Mouse (Mus musculus): Measurements from ENCODE around the gene Nprl2.
"Not testable (repeated sequence)": the region's sequence is repeated elsewhere in the genome, so short reads cannot be mapped to it uniquely, and the experiment has no call there.

Gene Nprl2

DNA sequence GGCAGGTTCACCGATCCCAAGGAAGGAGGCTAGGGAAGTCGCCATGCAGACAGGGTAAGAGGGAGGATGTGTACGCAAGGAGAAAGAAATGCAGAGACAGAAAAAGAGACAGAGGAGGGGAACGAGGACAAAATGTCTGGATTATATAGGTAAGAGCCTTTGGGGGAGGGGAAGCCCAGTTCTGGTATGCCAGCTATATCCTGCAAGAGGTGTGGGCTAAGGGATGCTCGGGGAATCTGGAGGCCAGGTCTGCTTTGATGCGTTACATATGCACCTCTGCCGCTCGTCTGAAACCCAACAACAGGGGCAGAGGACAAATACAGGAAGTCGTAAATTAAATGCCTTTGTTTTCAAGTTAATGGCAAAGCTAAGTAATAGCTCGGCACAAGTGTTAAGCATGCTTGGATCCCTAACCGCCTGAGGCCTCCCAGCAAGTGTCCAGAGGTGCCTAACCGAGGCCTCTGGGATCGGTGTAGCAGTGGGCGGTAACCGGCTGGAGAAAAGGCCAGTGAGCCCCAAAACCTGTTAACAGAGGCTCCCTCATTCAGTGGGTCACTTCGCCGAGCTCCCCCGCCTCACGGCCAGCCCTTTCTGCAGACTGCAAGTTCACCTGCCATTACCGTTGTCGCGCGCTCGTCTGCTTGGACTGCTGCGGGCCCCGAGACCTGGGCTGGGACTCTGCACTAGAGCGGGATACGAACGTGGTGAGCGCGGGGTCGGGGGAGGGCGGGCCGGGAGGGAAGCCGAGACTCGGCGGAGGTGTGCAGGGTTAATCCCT is 11.7 kb downstream of the Nprl2 start:
- DNase-seq, result peak; percentile 46

DNA sequence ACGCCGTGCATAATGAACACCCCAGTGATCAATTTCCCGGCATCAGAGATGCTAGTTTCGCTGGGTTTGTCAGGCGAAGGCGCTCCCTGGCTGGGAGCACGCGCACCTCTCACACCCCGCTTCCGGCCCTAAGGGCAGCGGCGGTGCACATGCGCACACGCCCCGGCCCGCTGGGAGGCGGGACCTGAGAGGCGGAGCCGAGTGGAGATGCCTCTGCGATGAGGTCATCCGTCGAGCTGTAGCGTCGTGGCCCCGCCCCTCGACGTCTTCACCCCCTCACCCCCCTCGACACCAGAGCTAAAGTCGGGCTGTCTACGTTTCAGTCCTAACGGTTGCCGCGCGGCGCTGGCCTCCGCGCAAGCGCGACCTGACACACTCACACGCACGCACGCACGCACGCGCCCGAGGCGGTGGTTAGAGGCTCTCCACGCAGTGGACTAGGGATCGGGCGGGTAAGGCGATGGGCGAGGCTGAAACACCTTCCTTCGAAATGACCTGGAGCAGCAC is 12.3 kb downstream of the Nprl2 start:
- peak; percentile 96 for DNase-seq

DNA sequence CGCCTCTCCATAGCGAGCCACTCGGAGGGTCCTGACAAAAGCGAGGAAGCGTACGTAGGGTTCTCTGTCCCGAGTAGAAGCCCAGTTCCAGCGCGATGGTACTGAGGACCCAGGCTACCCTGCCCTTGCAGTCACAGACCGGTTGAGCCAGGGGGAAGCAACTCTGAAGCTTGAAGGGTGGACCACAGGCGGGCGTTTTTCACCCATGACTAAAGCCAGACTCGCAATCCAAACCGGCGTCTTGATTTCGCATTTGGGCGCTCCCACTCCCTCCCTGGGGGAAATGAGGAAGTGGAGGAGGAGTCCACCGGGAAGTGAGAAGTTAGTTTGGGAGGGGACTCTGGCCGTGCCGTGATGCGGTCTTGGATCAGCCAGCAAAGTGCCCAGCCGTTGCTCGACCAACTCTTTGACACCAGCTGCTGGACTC is 13.0 kb downstream of the Nprl2 start:
- DNase-seq, result peak; percentile 86

DNA sequence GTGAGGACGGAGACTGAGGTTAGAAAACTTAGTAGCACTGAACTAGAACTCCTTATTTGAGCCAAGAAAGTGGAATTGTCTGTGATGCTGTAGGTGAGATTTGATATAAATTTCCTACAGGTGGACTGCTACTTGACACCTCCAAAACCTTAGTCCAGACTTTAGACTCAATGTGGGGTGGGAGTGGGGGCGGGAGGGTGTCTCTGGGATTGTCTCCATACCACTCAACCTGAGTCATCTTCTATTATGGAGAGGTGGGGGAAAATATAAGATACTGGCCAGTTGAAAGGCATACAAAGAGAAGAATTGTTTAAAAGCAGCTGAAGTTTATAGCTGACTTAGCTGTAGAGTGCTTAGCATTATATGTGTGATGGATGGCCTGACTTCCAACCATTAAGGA is 13.7 kb downstream of the Nprl2 start:
- DNase-seq, result no peak

DNA sequence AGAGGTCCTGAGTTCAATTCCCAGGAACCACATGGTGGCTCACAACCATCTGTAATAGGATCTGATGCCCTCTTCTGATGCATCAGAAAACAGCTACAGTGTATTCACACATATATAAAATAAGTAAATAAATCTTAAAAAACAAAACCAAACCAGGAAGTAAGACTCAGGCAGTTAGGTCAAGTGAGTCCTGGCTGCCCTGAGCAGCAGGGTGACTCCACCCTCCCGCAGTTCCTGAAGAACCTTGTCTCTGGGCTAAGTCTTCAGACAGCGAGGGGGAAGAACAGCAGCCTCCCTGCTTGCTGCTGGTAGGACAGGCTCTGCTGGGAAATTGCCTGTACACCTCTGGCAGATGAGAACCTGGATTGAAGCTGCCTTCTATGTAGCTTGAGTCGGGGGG is 14.3 kb downstream of the Nprl2 start:
- no peak for DNase-seq

DNA sequence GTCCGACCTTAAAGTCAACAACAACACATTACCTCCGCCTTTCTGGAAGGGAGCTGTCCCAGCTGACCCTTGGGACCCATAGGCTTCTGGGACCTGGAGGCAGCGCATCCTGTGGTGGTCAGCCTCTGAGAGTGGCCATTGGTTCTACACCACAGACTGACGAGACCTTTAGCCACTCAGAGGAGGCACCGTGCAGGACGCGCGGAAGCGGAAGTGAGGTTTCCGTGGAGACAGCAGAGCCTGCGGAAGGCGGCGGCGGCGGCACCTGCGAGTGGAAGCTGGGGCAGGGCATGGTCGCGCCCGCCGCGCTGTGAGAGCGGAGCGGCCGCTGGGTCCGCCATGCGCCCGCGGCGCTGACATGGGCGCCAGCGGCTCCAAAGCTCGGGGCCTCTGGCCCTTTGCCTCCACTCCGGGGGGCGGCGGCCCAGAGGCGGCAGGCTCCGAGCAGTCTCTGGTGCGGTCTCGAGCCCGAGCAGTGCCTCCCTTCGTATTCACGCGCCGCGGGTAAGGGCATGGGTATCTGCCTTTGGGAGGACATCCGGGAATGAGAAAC is 21.1 kb downstream of the Nprl2 start, which contains the start of gene Tusc2:
Gene Tusc2 (plus strand): TSS at position 227 of the 553 bp plus-strand sequence.
- DNase-seq, result peak; percentile 96

DNA sequence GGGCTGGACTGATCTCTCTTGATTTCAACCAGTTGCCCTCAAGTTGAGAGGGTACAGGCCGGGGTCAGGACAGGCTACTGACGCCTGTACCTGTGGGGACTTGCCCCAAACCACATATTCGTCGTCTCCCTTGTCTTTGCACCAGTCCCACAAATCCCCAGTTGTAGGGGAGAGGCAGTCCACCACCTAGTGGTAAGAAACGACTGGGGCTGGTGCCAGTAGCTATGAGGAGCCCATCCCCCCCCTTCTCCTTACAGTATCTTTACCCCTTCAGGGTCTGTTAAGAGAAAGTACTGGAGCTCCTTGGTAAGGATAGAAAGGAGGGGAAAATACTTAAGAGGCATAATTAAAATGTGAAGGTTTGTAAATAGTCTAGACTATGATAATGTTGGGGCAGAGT is 23.5 kb downstream of the Nprl2 start:
- DNase-seq, result peak; percentile 65

DNA sequence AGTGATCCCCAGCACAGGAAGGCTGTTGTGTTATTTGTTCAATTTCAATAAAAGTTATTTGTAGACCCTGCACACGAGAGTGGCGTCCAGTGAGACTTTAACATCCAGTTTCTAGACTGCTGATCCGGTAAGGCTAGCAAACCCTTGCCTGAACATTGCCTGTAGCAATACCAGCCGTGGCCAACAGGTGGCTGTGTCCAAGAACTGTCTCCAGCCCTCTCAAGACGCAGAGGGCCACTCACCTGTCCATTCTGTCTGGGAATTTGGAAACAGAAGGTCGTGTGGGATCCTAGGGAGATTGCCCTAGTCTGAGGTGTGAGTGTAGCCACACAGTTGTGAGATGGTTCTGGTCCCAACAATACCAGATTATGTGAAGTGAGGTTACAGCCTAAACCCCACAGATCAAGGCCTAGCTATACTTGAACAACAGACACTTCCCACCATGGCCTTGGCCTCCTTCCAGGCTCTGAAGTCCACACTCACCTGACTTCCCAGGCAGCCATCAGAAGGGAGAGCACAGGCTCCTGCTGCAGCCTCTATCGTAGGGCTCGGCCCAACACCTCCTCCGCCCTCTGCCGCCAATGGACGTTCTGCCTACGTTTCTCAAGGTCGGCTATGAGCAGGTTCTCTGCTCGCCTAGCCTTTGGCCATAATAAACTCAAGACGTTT is 24.1 kb downstream of the Nprl2 start:
- peak; percentile 94 for DNase-seq

DNA sequence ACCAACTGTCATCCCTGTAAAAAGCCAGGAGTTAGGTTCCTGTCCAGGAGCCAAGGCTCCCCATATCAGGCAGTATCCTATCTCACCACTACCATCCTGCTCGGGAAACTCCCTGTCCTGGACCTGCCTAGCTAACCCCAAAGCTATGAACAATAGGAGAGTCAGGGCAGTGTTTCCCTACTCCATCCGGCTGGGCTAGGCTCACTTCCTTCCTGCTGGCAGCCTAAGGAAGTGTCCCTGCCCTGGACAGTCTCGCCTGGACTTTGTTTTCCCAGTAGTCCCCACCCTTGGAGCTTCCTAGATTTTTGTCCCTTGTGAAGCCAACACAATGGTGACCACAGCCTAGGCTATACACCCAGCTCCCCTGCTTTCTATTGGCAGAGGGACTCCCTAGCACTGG is 24.8 kb downstream of the Nprl2 start:
- peak; percentile 82 for DNase-seq

DNA sequence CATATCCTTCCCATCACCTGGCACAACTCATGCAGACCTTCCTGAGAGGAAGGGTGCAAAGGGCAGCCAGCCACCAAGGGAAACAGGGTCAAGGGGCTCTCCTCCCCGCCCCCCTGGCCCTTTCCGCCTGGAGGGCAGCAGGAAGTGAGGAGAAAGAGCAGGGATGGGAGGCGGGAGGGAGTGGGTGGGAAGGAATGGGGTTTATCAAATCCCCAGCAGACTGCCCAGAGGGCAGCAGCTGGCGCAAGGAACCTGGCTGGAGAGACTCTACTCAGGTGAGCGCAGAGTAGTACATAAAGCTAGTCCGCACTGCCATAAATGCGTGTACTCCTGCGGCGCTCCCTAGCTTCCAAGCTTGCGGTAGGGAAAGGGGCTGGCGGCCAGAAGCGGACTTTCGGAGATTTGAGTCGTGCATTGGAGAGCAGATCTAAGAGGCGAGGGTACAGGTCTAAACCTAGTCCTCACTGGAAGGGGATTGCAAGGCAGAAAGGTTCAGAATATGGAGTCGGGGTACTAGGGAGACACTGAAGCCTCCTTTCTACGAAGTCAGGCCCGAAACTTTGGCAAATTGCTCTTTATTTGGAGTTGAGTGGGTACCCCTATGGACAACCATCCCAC is 25.8 kb downstream of the Nprl2 start, which contains the start of gene Hyal2:
Gene Hyal2 (plus strand): TSS at position 244 of the 618 bp plus-strand sequence.
- peak; percentile 76 for DNase-seq

DNA sequence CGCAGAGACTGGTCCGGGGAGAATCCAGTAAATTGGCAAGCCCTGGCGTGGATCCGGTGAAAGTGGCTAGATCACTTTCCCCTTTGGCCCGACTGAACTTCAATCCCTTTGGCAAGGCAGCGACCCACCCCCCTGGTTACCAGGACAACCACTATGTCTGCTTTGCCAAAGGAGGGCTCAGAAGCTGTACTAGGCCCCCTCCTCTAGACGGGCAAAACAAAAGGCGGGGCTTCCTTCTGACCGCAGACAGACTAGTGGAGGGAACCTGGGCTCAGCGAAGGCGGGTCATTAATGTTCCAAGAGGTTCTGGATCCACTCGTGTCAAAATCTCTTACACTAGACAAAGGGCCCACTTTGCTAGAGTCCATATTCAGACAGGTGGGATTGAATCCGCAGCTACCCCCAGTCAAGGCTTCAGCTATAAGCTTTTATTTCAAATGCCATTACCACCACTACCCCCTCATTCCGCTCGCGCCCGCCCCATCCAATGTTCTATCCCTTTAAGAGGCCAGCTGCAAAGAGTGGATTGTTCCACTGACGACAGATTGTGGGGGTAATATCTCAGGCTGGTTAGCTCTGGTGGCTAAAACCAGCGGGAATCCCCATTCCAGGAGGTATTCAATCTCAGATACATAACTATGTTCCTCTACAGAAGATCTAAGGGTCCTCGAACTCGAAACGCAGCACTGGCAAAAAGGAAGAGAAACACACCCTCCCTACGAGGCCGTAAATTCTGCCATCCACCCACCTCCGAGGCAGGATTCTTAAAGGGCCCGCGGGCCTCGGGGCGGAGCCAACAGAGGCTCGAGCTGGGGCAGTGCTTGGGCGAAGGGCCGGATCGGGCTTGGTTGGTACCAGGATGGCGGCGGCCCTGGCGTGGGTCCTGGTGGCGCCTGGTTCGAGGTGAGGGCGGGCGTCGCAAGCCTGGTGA is 26.6 kb downstream of the Nprl2 start:
- DNase-seq, result peak; percentile 92

DNA sequence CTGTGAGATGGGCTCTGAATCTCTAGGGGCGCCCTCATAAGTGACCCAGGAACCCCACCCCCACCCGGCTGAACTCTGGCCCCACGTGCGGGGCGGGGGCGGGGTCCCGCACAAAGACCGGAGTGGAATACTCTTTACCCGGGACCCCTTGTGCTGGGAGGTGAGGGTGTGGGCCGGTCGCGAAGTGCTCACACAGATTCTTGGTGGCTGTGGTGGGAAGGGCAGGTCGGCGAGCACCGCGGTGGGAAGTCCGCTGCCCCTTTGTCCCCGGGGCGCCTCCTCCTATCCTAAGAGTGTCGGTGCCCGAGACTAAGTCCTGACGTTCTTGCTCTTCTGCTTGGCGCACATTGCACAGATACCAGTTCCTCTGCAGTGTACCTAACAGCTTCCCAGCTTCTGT is 27.2 kb downstream of the Nprl2 start:
- DNase-seq, result no peak

DNA sequence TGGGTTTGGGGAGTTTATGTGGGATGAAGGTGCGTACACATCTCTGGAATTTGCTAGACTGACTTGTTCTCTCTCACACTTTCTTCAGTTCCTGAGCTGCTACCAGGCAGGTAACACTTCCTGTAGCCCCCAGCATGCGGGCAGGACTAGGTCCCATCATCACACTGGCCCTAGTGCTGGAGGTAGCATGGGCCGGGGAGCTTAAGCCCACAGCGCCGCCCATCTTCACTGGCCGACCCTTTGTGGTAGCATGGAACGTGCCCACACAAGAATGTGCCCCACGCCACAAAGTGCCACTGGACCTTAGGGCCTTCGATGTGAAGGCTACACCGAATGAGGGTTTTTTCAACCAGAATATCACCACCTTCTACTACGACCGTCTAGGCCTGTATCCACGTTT is 28.0 kb downstream of the Nprl2 start:
- DNase-seq, result no peak

DNA sequence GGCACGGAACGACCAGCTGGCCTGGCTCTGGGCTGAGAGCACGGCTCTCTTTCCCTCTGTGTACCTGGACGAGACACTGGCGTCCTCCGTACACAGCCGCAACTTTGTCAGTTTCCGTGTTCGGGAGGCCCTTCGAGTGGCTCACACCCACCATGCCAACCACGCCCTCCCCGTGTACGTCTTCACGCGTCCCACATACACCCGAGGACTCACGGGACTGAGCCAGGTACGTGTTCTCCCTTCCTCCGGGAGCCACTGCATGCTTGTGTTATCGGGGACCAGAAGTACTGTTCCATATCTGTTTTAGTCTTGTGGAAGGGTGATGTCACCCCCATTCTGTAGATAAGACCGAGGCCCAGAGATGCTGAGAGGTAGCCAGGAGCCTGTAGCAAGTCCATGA is 28.8 kb downstream of the Nprl2 start:
- no peak for DNase-seq

DNA sequence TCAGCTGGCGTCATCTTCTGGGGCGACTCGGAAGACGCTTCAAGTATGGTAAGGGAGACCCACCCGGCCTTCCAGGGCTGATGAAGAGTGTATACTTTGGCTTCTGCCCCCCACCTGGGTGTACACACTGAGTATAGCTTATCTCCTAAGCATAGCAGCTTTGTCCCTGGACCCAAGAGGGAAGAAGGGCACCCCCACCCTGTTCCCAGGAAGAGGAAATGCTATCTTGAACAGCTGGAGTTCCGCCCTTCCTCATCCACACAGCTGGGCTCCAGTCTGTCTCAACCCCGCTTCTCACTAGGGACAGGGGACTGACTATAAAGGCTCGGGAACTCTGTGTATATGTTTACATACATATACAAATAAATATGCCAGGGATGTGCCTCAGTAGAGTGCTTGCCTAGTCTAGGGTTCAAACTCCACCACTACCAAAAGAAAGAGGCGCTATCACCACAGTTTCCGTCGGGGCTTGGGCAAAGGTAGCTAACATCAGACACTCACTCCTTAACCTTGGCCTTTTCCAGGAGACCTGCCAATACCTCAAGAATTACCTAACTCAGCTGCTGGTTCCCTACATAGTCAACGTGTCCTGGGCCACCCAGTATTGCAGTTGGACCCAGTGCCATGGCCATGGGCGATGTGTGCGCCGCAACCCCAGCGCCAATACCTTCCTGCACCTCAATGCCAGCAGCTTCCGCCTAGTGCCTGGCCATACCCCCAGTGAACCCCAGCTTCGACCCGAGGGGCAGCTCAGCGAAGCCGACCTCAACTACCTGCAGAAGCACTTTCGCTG is 29.7 kb downstream of the Nprl2 start:
- DNase-seq, result peak; percentile 56

DNA sequence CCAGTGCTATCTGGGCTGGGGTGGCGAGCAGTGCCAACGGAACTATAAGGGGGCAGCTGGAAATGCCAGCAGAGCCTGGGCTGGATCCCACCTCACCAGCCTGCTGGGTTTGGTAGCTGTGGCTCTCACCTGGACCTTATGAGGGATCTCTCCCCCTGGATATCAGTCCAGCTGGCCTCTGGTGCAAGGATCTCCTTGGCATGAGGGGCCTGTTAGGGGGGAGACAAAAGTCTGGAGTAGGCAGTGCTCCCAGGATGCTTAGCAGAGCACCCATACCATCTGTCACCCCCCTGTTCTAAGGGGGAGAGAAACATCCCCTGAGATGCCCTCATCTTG is 30.3 kb downstream of the Nprl2 start:
- no peak for DNase-seq

DNA sequence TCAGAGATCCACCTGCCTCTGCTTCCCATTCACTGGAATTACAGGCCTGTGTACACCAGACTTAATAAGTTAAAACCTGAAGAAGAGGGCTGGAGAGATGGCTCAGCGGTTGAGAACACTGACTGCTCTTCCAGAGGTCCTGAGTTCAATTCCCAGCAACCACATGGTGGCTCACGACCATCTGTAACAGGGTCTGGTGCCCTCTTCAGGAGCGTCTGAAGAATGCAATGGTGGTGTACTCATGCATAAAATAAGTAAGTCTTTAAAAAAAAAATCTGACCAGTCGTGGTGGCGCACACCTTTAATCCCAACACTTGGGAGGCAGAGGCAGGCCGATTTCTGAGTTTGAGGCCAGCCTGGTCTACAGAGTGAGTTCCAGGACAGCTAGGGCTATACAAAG is 31.7 kb downstream of the Nprl2 start:
- not testable (repeated sequence) for DNase-seq

DNA sequence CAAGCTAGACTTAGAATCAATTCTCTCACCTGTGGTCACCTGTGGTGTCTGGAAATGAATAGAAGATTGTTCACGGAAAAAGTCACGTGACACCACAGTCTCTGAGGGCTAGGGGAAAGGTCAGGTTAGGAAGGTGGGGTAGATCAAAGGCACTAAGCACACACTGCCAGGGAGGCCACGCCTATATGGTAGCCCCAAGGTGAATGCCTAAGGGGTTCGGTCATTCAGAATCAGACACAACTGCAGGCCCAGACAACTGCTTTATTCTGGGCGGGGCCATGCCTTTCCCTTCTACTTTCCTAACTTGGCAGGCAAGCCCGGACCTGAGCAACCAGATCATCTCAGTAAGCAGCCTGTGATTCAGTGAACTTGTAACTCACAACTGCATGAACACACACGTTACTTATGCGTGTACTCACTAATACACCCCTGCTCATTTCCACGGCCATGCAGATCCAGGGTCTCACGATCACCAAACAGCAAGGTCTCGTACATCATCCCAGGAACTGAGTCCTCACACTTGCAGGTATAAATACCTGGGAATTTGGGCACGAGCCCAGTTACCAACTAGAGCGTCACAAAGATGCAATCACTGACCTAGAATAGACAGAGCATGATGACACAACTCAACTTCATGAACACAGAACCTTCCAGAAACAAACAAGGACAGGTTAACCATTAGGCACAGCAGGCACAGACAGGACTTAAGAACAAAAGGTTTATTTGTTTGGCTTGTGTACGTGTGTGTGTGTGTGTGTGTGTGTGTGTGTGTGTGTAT is 33.7 kb downstream of the Nprl2 start:
- DNase-seq, result no peak

DNA sequence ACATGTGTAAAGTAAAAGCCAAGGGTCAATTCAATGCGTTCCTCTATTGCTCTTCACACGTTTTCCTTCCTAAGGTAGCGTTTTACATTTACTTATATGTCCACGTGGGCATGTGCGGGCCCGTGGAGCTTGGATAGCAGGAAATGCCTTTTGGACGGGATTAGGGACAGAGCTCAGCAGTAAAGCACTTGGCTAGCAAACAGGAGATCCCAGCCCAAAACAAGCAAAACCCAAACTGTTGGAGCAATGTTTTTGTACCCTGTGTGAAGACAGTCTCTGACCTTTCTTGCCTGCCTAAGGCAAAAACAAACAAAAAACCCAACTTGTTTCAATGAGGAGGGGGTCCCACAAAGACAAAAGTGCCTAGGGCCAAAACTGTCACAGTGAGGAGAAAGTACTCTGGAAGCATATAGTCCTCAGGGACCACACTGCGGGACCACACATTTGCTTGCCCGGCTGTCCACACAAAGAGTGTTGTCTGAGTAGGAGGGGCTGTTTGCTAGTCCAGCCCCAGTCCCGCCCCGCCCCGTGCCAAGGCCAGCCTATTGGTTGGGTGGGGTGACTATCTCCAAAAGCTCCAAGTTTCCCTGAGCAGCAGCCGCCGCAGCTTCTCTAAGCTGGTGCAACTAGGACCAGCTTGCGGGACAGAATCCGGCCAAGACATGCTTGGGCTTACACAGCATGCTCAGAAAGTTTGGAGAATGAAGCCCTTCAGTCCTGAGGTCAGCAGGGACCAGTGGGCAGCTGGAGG is 34.5 kb downstream of the Nprl2 start, which contains the start of gene Hyal1:
Gene Hyal1 (plus strand): TSS at position 571 of the 751 bp plus-strand sequence.
- DNase-seq, result peak; percentile 94

DNA sequence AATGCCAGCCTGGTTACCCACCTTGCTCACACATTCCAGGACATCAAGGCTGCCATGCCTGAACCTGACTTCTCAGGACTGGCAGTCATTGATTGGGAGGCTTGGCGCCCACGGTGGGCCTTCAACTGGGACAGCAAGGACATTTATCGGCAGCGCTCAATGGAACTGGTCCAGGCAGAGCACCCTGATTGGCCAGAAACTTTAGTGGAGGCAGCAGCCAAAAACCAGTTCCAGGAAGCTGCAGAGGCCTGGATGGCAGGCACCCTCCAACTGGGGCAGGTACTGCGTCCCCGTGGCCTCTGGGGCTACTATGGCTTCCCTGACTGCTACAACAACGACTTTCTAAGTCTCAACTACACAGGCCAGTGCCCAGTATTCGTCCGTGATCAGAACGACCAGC is 35.8 kb downstream of the Nprl2 start:
- DNase-seq, result no peak

Measured in lung, postnatal 10 days (tissue).